Mouse (Mus musculus) spleen, postnatal 36 days (tissue): Measurements from ENCODE around the gene Wdr77.
"Not testable (repeated sequence)": the region's sequence is repeated elsewhere in the genome, so short reads cannot be mapped to it uniquely, and the experiment has no call there.

ENCODE experiments used
- DNase-seq, 2 experiments: peaks; one replicate each; pipeline ENCODE4 v3.0.0; 2022; ENCODE audit warnings: low spot score in 2 of 2, mixed read lengths in 1 of 2

The Wdr77 gene

DNA sequence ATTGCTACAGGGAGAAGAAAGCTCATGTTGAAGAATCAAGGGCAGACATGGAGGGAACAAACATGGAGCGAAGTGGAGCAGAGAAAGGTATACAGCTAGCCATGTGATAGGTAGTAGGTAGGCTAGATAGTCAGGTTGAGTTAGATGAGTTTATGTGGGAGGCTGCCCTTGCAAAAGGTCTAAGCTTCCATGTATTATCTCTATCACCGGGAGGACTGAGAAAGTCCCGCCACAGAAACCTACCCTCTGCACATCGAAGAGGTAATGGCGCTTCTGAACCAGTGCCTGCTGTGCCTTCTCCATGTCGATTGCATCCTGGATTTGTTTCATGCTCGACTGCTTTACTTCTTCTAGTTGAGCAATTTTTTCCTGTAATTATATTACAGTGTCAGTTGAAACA lies 7.8 kb upstream of the Wdr77 start:
- no peak for DNase-seq

DNA sequence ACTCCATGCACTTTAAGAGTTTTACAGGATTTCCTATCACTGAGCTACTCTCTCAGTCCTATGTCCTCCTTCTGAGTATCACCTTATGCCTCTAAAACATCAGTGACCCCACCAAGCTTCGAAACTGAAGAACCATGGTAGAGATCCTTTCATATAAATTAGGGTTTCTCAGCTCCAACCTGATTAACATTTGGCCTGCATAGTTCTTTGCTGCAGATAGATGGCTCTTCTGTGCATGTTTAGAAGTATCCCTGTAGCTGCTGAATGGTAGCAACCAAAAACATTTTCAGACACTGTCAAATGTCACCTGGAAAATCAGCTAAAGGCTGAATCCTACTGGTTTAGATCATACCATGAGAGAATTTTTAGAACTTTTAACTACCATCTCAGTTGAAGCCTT lies 1.9 kb upstream of the Wdr77 start:
- DNase-seq = no peak

DNA sequence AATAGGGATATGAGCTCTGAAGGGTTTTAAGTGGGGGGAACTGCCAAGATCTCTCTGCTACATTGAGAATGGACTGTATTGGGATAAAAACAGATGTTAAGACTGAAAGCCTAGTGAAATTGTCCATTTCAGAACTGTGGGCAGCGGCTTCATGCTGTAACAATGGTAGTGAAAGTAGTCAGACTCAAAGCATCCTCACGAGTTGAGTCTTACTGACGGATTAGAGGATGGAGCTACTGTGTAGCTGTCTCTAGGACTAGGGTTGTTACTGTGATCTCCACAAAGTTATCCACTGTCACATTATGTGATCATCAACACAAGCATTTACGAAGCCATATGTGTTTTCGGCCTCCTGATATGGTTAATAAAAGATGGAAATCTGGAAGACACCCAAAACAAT lies 965 bp upstream of the Wdr77 start:
- DNase-seq = no peak

DNA sequence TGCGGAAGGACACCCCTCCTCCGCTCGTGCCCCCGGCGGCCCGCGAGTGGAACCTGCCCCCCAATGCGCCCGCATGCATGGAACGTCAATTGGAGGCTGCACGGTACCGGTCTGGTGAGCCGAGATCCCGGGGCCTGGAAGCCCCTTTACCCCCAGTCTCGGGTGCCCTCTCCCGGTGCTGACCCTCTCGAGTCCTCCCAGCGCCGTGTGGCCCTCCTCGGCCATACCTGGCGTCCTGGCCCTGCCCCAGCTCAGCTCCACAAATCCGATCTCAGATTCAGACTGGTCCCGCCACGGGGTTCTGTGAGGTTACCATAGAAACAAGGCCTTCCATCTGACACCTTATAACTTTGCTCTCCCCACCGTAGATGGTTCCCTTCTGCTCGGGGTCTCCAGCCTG lies 416 bp downstream of the Wdr77 start:
- DNase-seq = no peak

DNA sequence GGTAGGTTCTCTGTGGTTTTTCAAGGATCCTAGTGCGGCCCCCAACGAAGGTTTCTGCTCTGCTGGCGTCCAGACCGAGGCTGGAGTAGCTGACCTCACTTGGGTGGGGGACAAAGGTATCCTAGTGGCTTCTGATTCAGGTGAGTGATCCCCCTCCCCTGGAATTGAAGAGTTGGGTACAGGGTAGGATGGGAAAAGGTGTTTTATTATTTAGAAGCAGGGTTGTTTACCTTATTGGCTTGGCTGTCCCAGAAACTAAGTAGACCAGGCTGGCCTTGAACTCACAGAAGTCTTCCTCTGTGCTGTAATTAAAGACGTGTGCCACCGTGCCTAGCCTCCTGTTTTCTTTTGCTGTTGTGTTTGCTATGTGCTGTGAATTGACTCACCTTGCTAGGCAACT lies 830 bp downstream of the Wdr77 start, which contains the start of gene Atp5f1:
Gene Atp5f1, minus strand, starts transcription at position 101 of the 400 bp plus-strand sequence.
- DNase-seq = no peak

DNA sequence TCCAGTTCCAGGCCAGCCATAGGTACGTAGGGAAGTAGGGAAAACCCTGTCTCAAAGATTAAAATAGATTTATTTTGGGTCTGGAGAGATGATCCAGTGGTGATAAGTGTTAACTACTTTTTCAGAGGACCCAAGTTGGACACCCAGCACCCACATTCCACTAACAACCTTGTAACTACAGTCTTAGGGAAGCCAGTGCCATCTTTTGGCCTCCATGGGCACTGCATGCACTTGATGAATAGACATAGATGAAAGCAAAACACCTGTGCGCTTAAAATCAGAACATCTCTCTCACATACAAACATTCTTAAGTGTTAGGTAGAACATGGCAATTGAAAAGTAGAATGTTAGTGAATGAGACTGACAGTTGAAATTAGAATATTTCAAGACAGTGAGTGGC lies 1.5 kb downstream of the Wdr77 start:
- DNase-seq = peak in 1 of 2 experiments; percentile 4

DNA sequence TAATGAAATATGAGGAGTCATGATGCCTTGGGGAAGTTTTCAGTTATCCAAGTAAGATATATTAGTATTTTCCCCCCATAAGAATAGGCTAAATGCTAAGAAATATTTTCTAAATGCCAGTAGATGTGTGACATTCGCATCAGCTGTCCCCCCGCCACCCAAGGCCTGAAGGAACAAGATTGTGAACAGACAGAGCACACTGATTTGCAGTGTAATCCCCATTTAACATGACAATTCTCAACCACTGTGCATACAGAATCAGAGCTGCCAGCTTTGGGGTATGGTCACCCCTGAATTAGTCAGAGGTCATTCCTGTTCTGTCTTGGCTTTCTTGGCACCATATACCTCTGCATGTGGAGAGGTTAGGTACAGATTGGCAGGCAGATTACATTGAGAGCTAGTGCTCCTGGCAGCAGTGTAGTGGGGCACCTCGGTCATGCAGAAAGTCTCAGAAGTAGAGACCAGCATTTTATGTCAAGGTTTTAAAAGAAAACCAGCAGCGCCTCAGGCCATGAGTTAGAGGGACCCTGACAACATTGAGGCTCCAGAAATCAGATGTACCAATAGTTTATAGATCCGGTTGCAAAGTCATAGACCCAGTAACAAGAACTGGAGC lies 12.8 kb downstream of the Wdr77 start:
- DNase-seq = no peak

DNA sequence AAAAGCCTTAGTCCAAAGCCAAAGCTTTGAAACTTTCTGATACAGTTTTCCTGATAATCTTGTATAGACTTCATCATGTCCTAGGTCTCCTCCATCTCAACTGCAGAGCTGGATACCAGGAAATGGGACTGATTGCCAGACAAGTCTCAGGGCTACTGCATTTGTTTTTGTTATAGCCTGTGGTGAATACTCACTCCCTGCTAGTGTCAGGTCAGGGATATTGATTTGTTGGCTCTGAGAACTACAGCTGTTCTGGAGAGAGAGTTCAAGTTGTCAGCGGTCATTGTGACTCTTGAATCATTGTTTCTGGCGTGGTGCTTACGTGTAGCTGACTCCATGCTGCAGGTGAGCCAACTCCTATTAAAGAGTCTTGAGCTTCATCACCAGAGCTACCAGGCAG lies 14.2 kb downstream of the Wdr77 start, which contains the start of gene Ovgp1:
Gene Ovgp1, plus strand, starts transcription at position 301 of the 400 bp plus-strand sequence.
- no peak for DNase-seq

DNA sequence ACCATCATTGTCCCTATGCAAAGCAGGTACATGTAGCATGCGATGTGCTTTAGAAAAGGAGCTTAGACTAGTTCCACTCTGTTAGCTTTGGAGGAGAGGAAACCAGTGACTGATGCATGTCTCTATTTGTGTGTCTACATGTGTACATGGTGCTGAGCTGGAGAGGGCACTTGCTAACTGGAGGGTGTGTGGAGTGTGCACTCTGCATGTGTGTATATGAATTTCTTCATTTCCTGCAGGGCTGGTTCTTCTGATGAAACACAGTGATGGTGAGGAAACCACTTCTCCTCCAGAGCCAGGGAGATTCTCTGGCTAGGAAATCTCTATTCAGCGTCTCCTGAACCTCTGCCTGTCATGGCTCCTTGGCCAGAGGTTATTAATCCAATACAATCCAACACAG lies 15.0 kb downstream of the Wdr77 start:
- no peak for DNase-seq

DNA sequence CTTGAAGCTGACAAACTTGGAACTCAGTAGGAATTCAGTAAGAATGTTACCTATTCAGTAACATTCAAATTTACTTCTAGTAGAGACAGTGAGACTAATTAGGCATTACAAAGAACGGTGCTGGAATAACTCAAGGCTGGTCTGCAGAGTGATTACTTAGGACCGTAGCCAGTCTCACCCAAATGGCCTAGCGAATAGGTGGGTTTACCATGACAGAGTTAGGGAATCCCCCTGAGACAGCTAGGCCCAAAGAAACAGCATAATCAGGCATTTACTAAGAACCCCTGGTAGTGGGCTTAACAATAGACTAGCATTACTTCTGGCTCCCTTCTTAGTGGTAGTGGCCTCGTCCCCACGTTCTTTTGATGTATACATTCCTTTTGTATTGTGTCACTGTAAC lies 30.4 kb downstream of the Wdr77 start:
- DNase-seq = not testable (repeated sequence)

DNA sequence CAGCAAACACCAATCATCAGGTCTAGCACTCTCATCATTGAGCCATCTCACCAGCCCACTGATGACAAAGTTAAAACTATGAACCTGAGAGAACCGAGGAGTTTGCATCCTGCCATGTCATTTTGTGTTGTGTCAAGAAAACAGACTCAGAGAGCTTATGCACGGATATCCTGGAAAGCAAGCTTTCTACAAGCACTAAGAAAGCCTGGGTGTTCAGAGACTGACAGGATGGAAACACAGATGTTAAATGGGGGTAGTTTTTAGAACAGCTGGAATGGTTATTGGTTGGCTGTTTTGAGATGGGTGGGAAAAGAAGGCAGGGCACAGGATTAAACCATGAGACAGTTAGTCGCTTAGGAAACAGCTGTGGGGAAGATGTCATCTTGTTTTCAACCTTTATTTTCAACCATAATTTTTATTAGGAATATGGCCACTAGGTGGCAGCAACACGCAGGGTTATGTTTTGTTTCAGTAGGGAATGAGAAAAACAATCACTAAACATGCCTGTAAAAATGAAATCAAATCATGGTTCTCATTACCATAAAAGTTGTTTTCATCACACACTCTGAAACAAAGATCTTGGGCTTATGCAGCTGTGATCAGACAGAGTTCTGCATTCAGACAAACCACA lies 32.6 kb downstream of the Wdr77 start:
- DNase-seq = peak; percentile 28 to 61

DNA sequence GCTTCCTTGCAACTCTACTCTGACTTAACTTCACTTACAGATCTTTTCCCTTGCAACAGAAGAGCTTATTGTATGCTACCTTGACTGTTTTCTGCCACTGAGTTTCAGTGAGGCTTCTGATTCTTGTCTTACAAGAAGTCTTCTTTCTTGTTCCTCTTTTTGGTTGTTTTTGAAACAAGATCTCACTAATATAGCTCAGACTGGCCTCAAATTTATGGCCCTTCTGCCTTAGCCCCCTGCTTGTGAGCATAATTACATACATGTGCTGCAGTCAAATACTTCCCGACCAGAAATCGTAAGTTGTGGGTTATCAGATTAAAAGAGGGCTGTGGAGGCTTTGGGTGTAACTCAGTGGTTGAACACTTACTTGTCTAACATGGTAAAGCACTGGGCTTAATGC lies 35.6 kb downstream of the Wdr77 start:
- peak; percentile 11 to 22 for DNase-seq

DNA sequence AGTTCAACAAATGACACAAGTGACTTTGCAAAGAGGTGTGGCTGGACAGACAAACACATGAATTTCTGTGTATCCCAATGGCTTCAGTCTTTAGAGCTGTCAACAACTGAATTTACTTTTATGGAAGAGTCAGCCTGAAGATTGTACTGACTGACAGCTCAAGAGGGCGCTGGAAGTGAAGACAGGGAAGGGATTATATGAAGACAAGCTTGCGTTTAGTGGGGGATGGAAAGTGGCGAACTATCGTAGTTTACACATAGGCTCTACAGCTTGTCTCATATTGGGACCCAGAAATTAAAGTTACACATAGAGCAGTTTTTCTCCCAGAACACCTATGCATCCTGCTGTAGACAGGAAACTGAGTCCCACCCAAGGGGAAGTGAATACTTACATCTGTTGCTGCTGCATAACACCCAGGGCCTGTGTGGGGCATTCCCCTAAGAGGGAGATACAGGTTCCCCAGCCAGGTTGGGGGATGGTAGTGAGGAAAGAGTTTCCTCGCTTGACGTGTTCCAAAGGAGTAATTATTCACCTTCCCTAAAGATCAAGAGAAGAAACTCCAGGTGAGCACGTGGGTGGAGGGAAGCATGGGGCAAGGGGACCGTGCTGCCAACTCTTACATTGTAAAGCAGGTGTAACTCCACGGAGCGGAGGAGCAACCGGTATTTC lies 41.7 kb downstream of the Wdr77 start:
- peak; percentile 33 to 43 for DNase-seq

DNA sequence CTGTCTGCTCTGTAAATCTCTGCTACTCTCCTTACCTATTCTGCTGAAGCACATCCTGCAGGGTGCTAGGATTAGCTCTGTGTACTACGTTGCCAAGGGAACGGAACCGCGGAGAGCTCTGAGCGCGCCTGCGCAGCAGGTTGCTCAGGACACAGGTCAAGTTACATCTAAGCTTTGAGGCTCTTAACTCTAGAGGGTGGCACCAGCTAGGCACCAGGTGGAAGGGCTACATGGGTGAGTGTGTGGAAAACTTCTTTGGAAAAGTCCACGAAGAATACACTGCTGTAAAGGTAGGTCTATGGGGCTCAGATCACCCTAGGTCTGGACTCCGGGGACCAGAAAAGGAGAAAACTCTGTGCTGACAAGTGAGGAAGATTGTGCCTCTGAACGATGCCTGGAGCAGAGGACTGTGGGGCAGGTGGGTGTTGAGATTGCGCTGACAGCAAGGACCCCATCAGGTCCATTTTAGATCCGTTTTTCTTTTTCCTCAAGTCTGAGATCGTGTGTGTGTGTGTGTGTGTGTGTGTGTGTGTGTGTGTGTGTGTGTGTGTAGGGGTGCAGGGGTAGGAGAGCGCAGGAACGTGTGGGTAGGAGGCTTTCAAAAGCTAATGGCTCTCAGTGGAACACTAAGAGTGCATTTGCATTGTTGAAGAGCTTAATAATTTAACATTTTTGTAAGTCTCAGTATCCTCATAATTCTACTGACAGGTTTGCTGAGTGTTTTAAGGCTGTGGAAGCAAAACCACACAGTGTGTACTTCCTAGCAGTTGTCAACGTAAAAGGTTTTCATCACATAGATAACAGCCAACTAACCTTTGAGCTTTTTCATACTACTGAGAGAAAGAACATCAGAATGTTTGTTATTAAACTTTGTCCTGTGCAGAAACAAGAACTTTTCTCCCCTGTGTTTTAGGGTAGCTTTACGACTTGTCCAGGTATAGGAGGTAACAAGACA lies 42.5 kb downstream of the Wdr77 start:
- DNase-seq = peak; percentile 56 to 61

DNA sequence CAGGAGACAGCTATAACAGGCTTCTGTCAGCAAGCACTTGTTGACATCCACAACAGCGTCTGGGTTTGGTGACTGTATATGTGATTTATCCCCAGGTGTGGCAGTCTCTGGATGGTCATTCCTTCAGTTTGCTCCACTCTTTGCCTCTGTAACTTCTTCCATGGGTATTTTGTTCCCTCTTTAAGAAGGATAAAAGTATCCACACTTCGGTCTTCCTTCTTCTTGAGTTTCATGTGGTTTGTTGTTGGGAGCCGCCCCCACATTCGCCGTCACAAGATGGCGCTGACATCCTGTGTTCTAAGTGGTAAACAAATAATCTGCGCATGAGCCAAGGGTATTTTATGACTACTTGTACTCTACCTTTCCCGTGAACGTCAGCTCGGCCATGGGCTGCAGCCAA lies 44.2 kb downstream of the Wdr77 start:
- DNase-seq = not testable (repeated sequence)

DNA sequence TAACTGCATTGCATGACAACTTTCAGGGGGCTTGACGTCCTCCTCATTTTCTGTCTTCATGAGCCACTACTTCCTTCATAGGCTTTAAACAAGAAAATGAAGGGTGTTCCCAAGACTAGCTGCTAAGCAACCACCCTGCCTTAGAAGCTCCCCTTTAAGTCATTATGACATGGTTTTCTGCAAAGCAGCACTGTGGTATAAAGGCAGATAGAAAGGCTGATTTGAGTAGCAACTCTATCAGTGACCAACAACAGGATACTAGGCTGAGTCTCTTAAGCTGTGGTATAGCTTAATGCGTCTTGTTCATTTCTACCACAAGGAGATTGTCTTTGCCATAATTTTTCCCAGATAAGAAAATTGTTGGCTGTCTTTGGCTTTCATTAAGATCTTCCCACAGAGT lies 55.4 kb downstream of the Wdr77 start, which contains the start of gene Pifo:
Gene Pifo, minus strand, starts transcription at position 101 of the 400 bp plus-strand sequence.
- no peak for DNase-seq
